Mouse (Mus musculus) forebrain, embryonic 12.5 days (tissue): ENCODE data around the gene Dguok. TPM values are rescaled to one million over a fixed set of nuclear protein-coding genes. Genes with fewer than 3 reads are reported as not detected.

Experiments used
- ATAC-seq: fragments of 200-750 bp; cut with Nextera tagmentation; 2 replicates; pipeline ENCODE4 v1.8.0; 2017; ENCODE audit warnings: moderate TSS enrichment; ENCODE audit not compliant: low FRiP score
- H3K27ac ChIP-seq: fragments of 300-500 bp; sonication (generic); 2 replicates; pipeline ENCODE4 v1.5.1; 2016; ENCODE audit warnings: mild to moderate bottlenecking
- H3K27me3 ChIP-seq: fragments of 300-500 bp; sonication (generic); 2 replicates; pipeline ENCODE4 v1.6.1; 2016; ENCODE audit warnings: mild to moderate bottlenecking
- H3K36me3 ChIP-seq: fragments of 300-500 bp; sonication (generic); replicated peaks from 2 replicates; pipeline ENCODE4 v1.6.1; 2016; ENCODE audit warnings: mild to moderate bottlenecking
- H3K4me1 ChIP-seq: fragments of 300-500 bp; sonication (generic); 2 replicates; pipeline ENCODE4 v1.6.1; 2016
- H3K4me2 ChIP-seq: fragments of 300-500 bp; sonication (generic); 2 replicates; pipeline ENCODE4 v1.6.1; 2016; ENCODE audit warnings: mild to moderate bottlenecking, moderate library complexity
- H3K4me3 ChIP-seq: fragments of 300-500 bp; sonication (generic); replicated peaks from 2 replicates; pipeline ENCODE4 v1.5.1; 2016; ENCODE audit warnings: mild to moderate bottlenecking
- H3K9ac ChIP-seq: fragments of 300-500 bp; sonication (generic); 2 replicates; pipeline ENCODE4 v1.6.1; 2016; ENCODE audit warnings: mild to moderate bottlenecking
- H3K9me3 ChIP-seq: fragments of 300-500 bp; sonication (generic); 2 replicates; pipeline ENCODE4 v1.6.1; 2016
- WGBS: fragments of 180-500 bp; shearing (Covaris S2); methylation state at CpG from one replicate; pipeline ENCODE4 v1.1.7; 2016; 5-methylcytosine and 5-hydroxymethylcytosine counted together
- polyA plus RNA-seq: library from polyadenylated mRNA; unstranded; fragments of >200 nt; fragmentation: Nextera tagmentation; extraction: Ambion mirVana; gene quantifications from 2 replicates; pipeline ENCODE4 v1.2.1, GENCODE M21; 2016

The Dguok gene
- polyA plus RNA-seq, 1 experiment from 2014 or later: 64.7 TPM

GRCm38 (mm10) chr6:83496009-83496752, 10.6 kb downstream of the Dguok start:
- no peaks in the 10 kb centered on the region for H3K9me3 ChIP-seq
- no peak for ATAC-seq
- no peak overlapping the region for H3K27ac ChIP-seq
- no peaks in the 10 kb centered on the region for H3K27me3 ChIP-seq
- H3K9ac ChIP-seq: no peak overlapping the region
- peaks cover 56% of the 10 kb centered on the region for H3K36me3 ChIP-seq
- H3K4me2 ChIP-seq: no peak overlapping the region
- H3K4me3 ChIP-seq: no peak overlapping the region
- H3K4me1 ChIP-seq: no peaks in the 10 kb centered on the region
- 94% methylated on average over 9 of the region's 9 CpGs for WGBS

GRCm38 (mm10) chr6:83490622-83491021, 16.1 kb downstream of the Dguok start:
- WGBS: 91% methylated on average over 4 of the region's 4 CpGs

GRCm38 (mm10) chr6:83488200-83488599, 18.6 kb downstream of the Dguok start:
- Histone ChIP-seq H3K4me1 (no peaks in the 10 kb centered on the region), H3K27me3 (no peaks in the 10 kb centered on the region), H3K9ac (no peak overlapping the region), H3K9me3 (no peaks in the 10 kb centered on the region), H3K4me2 (no peak overlapping the region), H3K36me3 (peaks cover 72% of the 10 kb centered on the region), H3K27ac (no peak overlapping the region), H3K4me3 (no peak overlapping the region)
- WGBS: 91% methylated on average over 5 of the region's 5 CpGs
- no peak for ATAC-seq

More at GRCm38 (mm10) chr6:83490622-83491021, 16.1 kb downstream of the Dguok start:
- Histone ChIP-seq H3K4me1 (no peaks in the 10 kb centered on the region), H3K9ac (no peak overlapping the region), H3K27me3 (no peaks in the 10 kb centered on the region), H3K9me3 (no peaks in the 10 kb centered on the region), H3K4me2 (no peak overlapping the region), H3K27ac (no peak overlapping the region), H3K4me3 (no peak overlapping the region), H3K36me3 (peaks cover 72% of the 10 kb centered on the region)
- ATAC-seq: no peak

GRCm38 (mm10) chr6:83487298-83487697, 19.5 kb downstream of the Dguok start:
- Histone ChIP-seq H3K9ac (no peak overlapping the region), H3K36me3 (peaks cover 75% of the 10 kb centered on the region)
- ATAC-seq: no peak

GRCm38 (mm10) chr6:83485854-83486253, 20.9 kb downstream of the Dguok start:
- 71% methylated on average over 4 of the region's 4 CpGs for WGBS
- H3K4me1 ChIP-seq: no peaks in the 10 kb centered on the region
- ATAC-seq: no peak

More at GRCm38 (mm10) chr6:83487298-83487697, 19.5 kb downstream of the Dguok start:
- H3K4me1 ChIP-seq: no peaks in the 10 kb centered on the region
- H3K27me3 ChIP-seq: no peaks in the 10 kb centered on the region
- H3K27ac ChIP-seq: no peak overlapping the region
- H3K9me3 ChIP-seq: no peaks in the 10 kb centered on the region
- WGBS: 96% methylated on average over 4 of the region's 4 CpGs
- H3K4me2 ChIP-seq: no peak overlapping the region
- no peak overlapping the region for H3K4me3 ChIP-seq

GRCm38 (mm10) chr6:83483776-83484175, 23.0 kb downstream of the Dguok start:
- H3K4me2 ChIP-seq: no peak overlapping the region
- H3K27me3 ChIP-seq: no peaks in the 10 kb centered on the region
- ATAC-seq: no peak
- no peak overlapping the region for H3K27ac ChIP-seq
- WGBS: 92% methylated on average over 7 of the region's 7 CpGs
- H3K4me1 ChIP-seq: no peaks in the 10 kb centered on the region
- H3K9me3 ChIP-seq: no peaks in the 10 kb centered on the region
- H3K4me3 ChIP-seq: no peak overlapping the region
- peaks cover 89% of the 10 kb centered on the region for H3K36me3 ChIP-seq
- H3K9ac ChIP-seq: no peak overlapping the region

More at GRCm38 (mm10) chr6:83485854-83486253, 20.9 kb downstream of the Dguok start:
- H3K9ac ChIP-seq: no peak overlapping the region
- no peak overlapping the region for H3K4me3 ChIP-seq
- peaks cover 89% of the 10 kb centered on the region for H3K36me3 ChIP-seq
- no peak overlapping the region for H3K4me2 ChIP-seq
- H3K9me3 ChIP-seq: no peaks in the 10 kb centered on the region
- no peak overlapping the region for H3K27ac ChIP-seq
- H3K27me3 ChIP-seq: no peaks in the 10 kb centered on the region

- no peak overlapping the region for H3K4me2 ChIP-seq
- no peak overlapping the region for H3K9ac ChIP-seq
- no peaks in the 10 kb centered on the region for H3K9me3 ChIP-seq
- no peaks in the 10 kb centered on the region for H3K27me3 ChIP-seq
- ATAC-seq: no peak
- no peak overlapping the region for H3K4me3 ChIP-seq
- WGBS: 87% methylated on average over 10 of the region's 10 CpGs
- no peaks in the 10 kb centered on the region for H3K4me1 ChIP-seq
- H3K27ac ChIP-seq: no peak overlapping the region
- H3K36me3 ChIP-seq: peaks cover 80% of the 10 kb centered on the region
These were observed 24.2 kb downstream of the Dguok start for GRCm38 (mm10) chr6:83482418-83483085.

- no peak overlapping the region for H3K9ac ChIP-seq
- H3K9me3 ChIP-seq: no peaks in the 10 kb centered on the region
- no peak overlapping the region for H3K4me3 ChIP-seq
- peaks cover 63% of the 10 kb centered on the region for H3K36me3 ChIP-seq
- H3K27me3 ChIP-seq: no peaks in the 10 kb centered on the region
- no peak for ATAC-seq
- no peaks in the 10 kb centered on the region for H3K4me1 ChIP-seq
- H3K4me2 ChIP-seq: no peak overlapping the region
- H3K27ac ChIP-seq: no peak overlapping the region
- 92% methylated on average over 6 of the region's 6 CpGs for WGBS
These were observed 26.6 kb downstream of the Dguok start for GRCm38 (mm10) chr6:83480019-83480655.

- Histone ChIP-seq H3K36me3 (peaks cover 53% of the 10 kb centered on the region), H3K4me1 (no peaks in the 10 kb centered on the region), H3K27me3 (no peaks in the 10 kb centered on the region), H3K27ac (no peak overlapping the region), H3K4me3 (no peak overlapping the region), H3K4me2 (no peak overlapping the region), H3K9me3 (no peaks in the 10 kb centered on the region), H3K9ac (no peak overlapping the region)
- ATAC-seq: no peak
- WGBS: 73% methylated on average over 2 of the region's 2 CpGs
These were observed 27.6 kb downstream of the Dguok start for GRCm38 (mm10) chr6:83479193-83479592.

- 95% methylated on average over 7 of the region's 7 CpGs for WGBS
- no peak overlapping the region for H3K27ac ChIP-seq
- ATAC-seq: no peak
- H3K9ac ChIP-seq: no peak overlapping the region
- no peak overlapping the region for H3K4me2 ChIP-seq
- H3K4me1 ChIP-seq: no peaks in the 10 kb centered on the region
- H3K9me3 ChIP-seq: no peaks in the 10 kb centered on the region
- H3K27me3 ChIP-seq: no peaks in the 10 kb centered on the region
- no peak overlapping the region for H3K4me3 ChIP-seq
- H3K36me3 ChIP-seq: peaks cover 48% of the 10 kb centered on the region
These were observed 28.1 kb downstream of the Dguok start for GRCm38 (mm10) chr6:83478628-83479027.

- H3K9ac ChIP-seq: no peak overlapping the region
- ATAC-seq: no peak
- H3K27ac ChIP-seq: no peak overlapping the region
- no peaks in the 10 kb centered on the region for H3K4me1 ChIP-seq
- 74% methylated on average over 4 of the region's 4 CpGs for WGBS
- H3K36me3 ChIP-seq: peaks cover 48% of the 10 kb centered on the region
- no peaks in the 10 kb centered on the region for H3K9me3 ChIP-seq
- no peak overlapping the region for H3K4me2 ChIP-seq
- H3K27me3 ChIP-seq: no peaks in the 10 kb centered on the region
- H3K4me3 ChIP-seq: no peak overlapping the region
These were observed 28.6 kb downstream of the Dguok start for GRCm38 (mm10) chr6:83478217-83478616.

GRCm38 (mm10) chr6:83475431-83475830, 31.3 kb downstream of the Dguok start:
- ATAC-seq: no peak
- H3K9ac ChIP-seq: no peak overlapping the region
- H3K4me2 ChIP-seq: no peak overlapping the region
- H3K36me3 ChIP-seq: peaks cover 23% of the 10 kb centered on the region
- H3K27ac ChIP-seq: no peak overlapping the region
- H3K4me3 ChIP-seq: no peak overlapping the region
- H3K9me3 ChIP-seq: no peaks in the 10 kb centered on the region
- 78% methylated on average over 7 of the region's 7 CpGs for WGBS
- H3K4me1 ChIP-seq: no peaks in the 10 kb centered on the region
- H3K27me3 ChIP-seq: no peaks in the 10 kb centered on the region
